Mouse (Mus musculus): Measurements from ENCODE around the gene Ibsp. TPM values are rescaled to one million over a fixed set of nuclear protein-coding genes. Genes with fewer than 3 reads are reported as not detected.

Gene Ibsp
- polyA plus RNA-seq, 1 experiment: not detected

- Histone ChIP-seq H3K36me3 (ENCODE audit: control insufficient read depth, insufficient read depth, low read length) (no peaks in the 10 kb centered on the region), H3K4me3 (ENCODE audit: extremely low read depth, insufficient read depth, insufficient read length) (no peak within 1 kb of the TSS), H3K27me3 (ENCODE audit: control insufficient read depth, insufficient read depth, low read length) (no peaks in the 10 kb centered on the region), H3K27ac (ENCODE audit: insufficient read depth, low read length) (no peak within 1 kb of the TSS), H3K4me1 (ENCODE audit: control insufficient read depth, insufficient read depth, insufficient read length) (no peaks in the 10 kb centered on the region)
- no peak for DNase-seq (ENCODE audit: low read depth in 1 of 2, low spot score in 2 of 2)
- 87% methylated on average over 6 of the region's 6 CpGs for WGBS
- no peak for TF ChIP-seq CTCF (IDR thresholded peaks at IDR 0.05; ENCODE audit: extremely low read depth, insufficient read depth, insufficient read length, insufficient replicate concordance)
- no peak for TF ChIP-seq POLR2A (IDR thresholded peaks at IDR 0.05; ENCODE audit: low read depth, low read length)
Measured at GRCm38 (mm10) chr5:104325029-104325428, 26.1 kb downstream of the Ibsp start, which contains the start of gene Mepe. Mepe (plus strand) TSS chr5:104325329.

DNA sequence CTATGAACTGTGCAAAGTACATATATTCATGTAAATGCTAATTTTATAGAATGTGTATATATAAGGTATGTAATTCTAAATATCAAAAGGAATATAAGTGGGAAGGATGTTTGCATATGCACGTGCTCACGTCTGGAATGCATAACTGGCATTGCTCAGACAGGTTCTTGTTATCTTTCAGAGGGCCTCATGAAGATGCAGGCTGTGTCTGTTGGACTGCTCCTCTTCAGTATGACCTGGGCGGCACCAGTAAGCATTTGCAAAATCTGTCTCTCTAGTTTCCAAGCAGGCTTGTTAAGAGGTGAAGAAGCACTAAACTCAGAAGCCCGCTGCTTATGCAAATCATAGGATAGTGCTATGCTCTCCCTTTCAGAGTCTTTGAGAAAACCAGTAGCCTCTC is 27.9 kb downstream of the Ibsp start:
- DNase-seq (ENCODE audit: low read depth in 1 of 2, low spot score in 2 of 2): no peak
- 83% methylated on average over 4 of the region's 4 CpGs for WGBS

GRCm38 (mm10) chr5:104327389-104327788 is 28.4 kb downstream of the Ibsp start:
- H3K4me3 ChIP-seq (ENCODE audit: extremely low read depth, insufficient read depth, insufficient read length): no peak overlapping the region
- DNase-seq (ENCODE audit: low read depth in 1 of 2, low spot score in 2 of 2): no peak
- no peak overlapping the region for H3K27ac ChIP-seq (ENCODE audit: insufficient read depth, low read length)
- WGBS: 82% methylated on average over 8 of the region's 8 CpGs
- no peaks in the 10 kb centered on the region for H3K4me1 ChIP-seq (ENCODE audit: control insufficient read depth, insufficient read depth, insufficient read length)
- no peaks in the 10 kb centered on the region for H3K27me3 ChIP-seq (ENCODE audit: control insufficient read depth, insufficient read depth, low read length)
- no peak for TF ChIP-seq CTCF (IDR thresholded peaks at IDR 0.05; ENCODE audit: extremely low read depth, insufficient read depth, insufficient read length, insufficient replicate concordance)
- TF ChIP-seq POLR2A (IDR thresholded peaks at IDR 0.05; ENCODE audit: low read depth, low read length): no peak
- no peaks in the 10 kb centered on the region for H3K36me3 ChIP-seq (ENCODE audit: control insufficient read depth, insufficient read depth, low read length)

More for the DNA sequence above, 27.9 kb downstream of the Ibsp start:
- no peaks in the 10 kb centered on the region for H3K27me3 ChIP-seq (ENCODE audit: control insufficient read depth, insufficient read depth, low read length)
- H3K4me3 ChIP-seq (ENCODE audit: extremely low read depth, insufficient read depth, insufficient read length): no peak overlapping the region
- TF ChIP-seq CTCF (IDR thresholded peaks at IDR 0.05; ENCODE audit: extremely low read depth, insufficient read depth, insufficient read length, insufficient replicate concordance) (no peak), POLR2A (IDR thresholded peaks at IDR 0.05; ENCODE audit: low read depth, low read length) (no peak)
- H3K4me1 ChIP-seq (ENCODE audit: control insufficient read depth, insufficient read depth, insufficient read length): no peaks in the 10 kb centered on the region
- H3K36me3 ChIP-seq (ENCODE audit: control insufficient read depth, insufficient read depth, low read length): no peaks in the 10 kb centered on the region
- H3K27ac ChIP-seq (ENCODE audit: insufficient read depth, low read length): no peak overlapping the region

DNA sequence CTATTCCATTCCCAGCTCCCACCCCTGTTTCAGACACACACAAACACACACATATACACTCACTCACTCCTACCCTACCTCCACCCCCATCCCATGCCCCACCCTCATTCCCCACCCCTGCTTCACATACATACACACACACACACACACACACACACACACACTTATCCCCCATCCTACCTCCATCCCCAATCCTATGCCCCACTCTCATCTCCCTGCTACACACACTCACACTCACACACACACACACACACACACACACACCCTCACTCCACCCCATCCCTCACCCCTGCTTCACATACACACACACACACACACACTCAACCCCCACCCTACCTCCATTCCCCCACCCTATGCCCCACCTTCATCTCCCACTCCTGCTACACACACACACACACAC is 28.9 kb downstream of the Ibsp start:
- no peak overlapping the region for H3K27ac ChIP-seq (ENCODE audit: insufficient read depth, low read length)
- no peak overlapping the region for H3K4me3 ChIP-seq (ENCODE audit: extremely low read depth, insufficient read depth, insufficient read length)
- DNase-seq (ENCODE audit: low read depth in 1 of 2, low spot score in 2 of 2): no peak
- H3K27me3 ChIP-seq (ENCODE audit: control insufficient read depth, insufficient read depth, low read length): no peaks in the 10 kb centered on the region
- H3K4me1 ChIP-seq (ENCODE audit: control insufficient read depth, insufficient read depth, insufficient read length): no peaks in the 10 kb centered on the region
- no peak for TF ChIP-seq POLR2A (IDR thresholded peaks at IDR 0.05; ENCODE audit: low read depth, low read length)
- no peak for TF ChIP-seq CTCF (IDR thresholded peaks at IDR 0.05; ENCODE audit: extremely low read depth, insufficient read depth, insufficient read length, insufficient replicate concordance)
- H3K36me3 ChIP-seq (ENCODE audit: control insufficient read depth, insufficient read depth, low read length): no peaks in the 10 kb centered on the region

GRCm38 (mm10) chr5:104328317-104328850 is 29.4 kb downstream of the Ibsp start:
- Histone ChIP-seq H3K27me3 (ENCODE audit: control insufficient read depth, insufficient read depth, low read length) (no peaks in the 10 kb centered on the region), H3K4me3 (ENCODE audit: extremely low read depth, insufficient read depth, insufficient read length) (no peak overlapping the region), H3K4me1 (ENCODE audit: control insufficient read depth, insufficient read depth, insufficient read length) (no peaks in the 10 kb centered on the region), H3K36me3 (ENCODE audit: control insufficient read depth, insufficient read depth, low read length) (no peaks in the 10 kb centered on the region), H3K27ac (ENCODE audit: insufficient read depth, low read length) (no peak overlapping the region)
- no peak for DNase-seq (ENCODE audit: low read depth in 1 of 2, low spot score in 2 of 2)
- WGBS: 81% methylated on average over 4 of the region's 4 CpGs
- no peak for TF ChIP-seq POLR2A (IDR thresholded peaks at IDR 0.05; ENCODE audit: low read depth, low read length)
- TF ChIP-seq CTCF (IDR thresholded peaks at IDR 0.05; ENCODE audit: extremely low read depth, insufficient read depth, insufficient read length, insufficient replicate concordance): no peak

GRCm38 (mm10) chr5:104329381-104329780 is 30.4 kb downstream of the Ibsp start:
- TF ChIP-seq POLR2A (IDR thresholded peaks at IDR 0.05; ENCODE audit: low read depth, low read length) (no peak), CTCF (IDR thresholded peaks at IDR 0.05; ENCODE audit: extremely low read depth, insufficient read depth, insufficient read length, insufficient replicate concordance) (no peak)
- Histone ChIP-seq H3K4me1 (ENCODE audit: control insufficient read depth, insufficient read depth, insufficient read length) (no peaks in the 10 kb centered on the region), H3K27ac (ENCODE audit: insufficient read depth, low read length) (no peak overlapping the region), H3K4me3 (ENCODE audit: extremely low read depth, insufficient read depth, insufficient read length) (no peak overlapping the region), H3K27me3 (ENCODE audit: control insufficient read depth, insufficient read depth, low read length) (no peaks in the 10 kb centered on the region), H3K36me3 (ENCODE audit: control insufficient read depth, insufficient read depth, low read length) (no peaks in the 10 kb centered on the region)
- WGBS: 76% methylated on average over 5 of the region's 5 CpGs
- no peak for DNase-seq (ENCODE audit: low read depth in 1 of 2, low spot score in 2 of 2)

GRCm38 (mm10) chr5:104330088-104330487 is 31.1 kb downstream of the Ibsp start:
- Histone ChIP-seq H3K4me1 (ENCODE audit: control insufficient read depth, insufficient read depth, insufficient read length) (no peaks in the 10 kb centered on the region), H3K4me3 (ENCODE audit: extremely low read depth, insufficient read depth, insufficient read length) (no peak overlapping the region), H3K27ac (ENCODE audit: insufficient read depth, low read length) (no peak overlapping the region), H3K36me3 (ENCODE audit: control insufficient read depth, insufficient read depth, low read length) (no peaks in the 10 kb centered on the region), H3K27me3 (ENCODE audit: control insufficient read depth, insufficient read depth, low read length) (no peaks in the 10 kb centered on the region)
- TF ChIP-seq POLR2A (IDR thresholded peaks at IDR 0.05; ENCODE audit: low read depth, low read length) (no peak), CTCF (IDR thresholded peaks at IDR 0.05; ENCODE audit: extremely low read depth, insufficient read depth, insufficient read length, insufficient replicate concordance) (no peak)
- WGBS: 76% methylated on average over 5 of the region's 5 CpGs
- DNase-seq (ENCODE audit: low read depth in 1 of 2, low spot score in 2 of 2): no peak
